In the genomic region with DNA sequence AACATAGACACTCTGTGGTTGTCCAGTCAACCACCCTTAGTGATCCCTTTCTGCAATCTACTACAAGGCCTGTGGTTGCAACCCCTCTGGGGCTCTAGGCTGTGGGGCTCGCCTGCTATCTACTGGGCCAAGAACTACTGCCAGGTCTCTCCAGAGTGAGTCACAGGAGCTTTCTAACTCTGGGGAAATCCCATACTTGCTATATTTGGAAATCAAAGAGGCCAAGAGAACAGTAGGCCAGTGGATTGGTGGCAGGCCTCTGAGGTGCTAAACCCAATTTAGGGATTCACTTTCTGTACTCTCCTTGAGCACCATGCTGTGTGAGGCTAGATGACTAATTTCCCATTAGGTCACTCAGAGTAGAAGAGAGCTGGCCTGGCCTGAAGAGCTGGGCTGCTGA, we compare ENCODE assay signal across 14 mouse cellular contexts. TPM values are rescaled to one million over a fixed set of nuclear protein-coding genes. Genes with fewer than 3 reads are reported as not detected.
A peak's percentile ranks its signal among the peaks of the same experiment; 100 is the strongest.
DNase-seq lines count a peak whose midpoint lies in the region; ATAC-seq lines count a peak whose summit lies in the region.
"Had no signal": no experiment of that assay in that cellular context is flagged by ENCODE, and none has a peak within 500 bp of the region (broad histone marks: within the 10 kb centered on the region; RNA-seq: fewer than 3 reads in every experiment).

No protein-coding gene starts in this region.

- H3K4me2 ChIP-seq in heart, embryonic 11.5 days: no peak overlapping the region
- H3K4me2 ChIP-seq: forebrain, embryonic 15.5 days; limb, embryonic 13.5 days had no signal

- WGBS in heart, embryonic 11.5 days (ENCODE audit: insufficient replicate concordance): 46% methylated on average over 1 of the region's 1 CpGs

- intact Hi-C loops in heart, postnatal 10 days (cut with DNase I): no loop called here

- no peak overlapping the region for H3K27ac ChIP-seq in heart, embryonic 11.5 days (ENCODE audit: low read depth, low read length)
- H3K27ac ChIP-seq: forebrain, embryonic 15.5 days; heart, adult 2 months; limb, embryonic 13.5 days had no signal

- H3K9me3 ChIP-seq in heart, embryonic 11.5 days (replicated peaks; ENCODE audit: control insufficient read depth, low read length): no peaks in the 10 kb centered on the region
- H3K9me3 ChIP-seq: forebrain, embryonic 15.5 days; limb, embryonic 13.5 days had no signal

- H3K4me3 ChIP-seq in heart, embryonic 11.5 days (ENCODE audit: low read depth, low read length): no peak overlapping the region
- H3K4me3 ChIP-seq: forebrain, embryonic 15.5 days; heart, adult 2 months; limb, embryonic 13.5 days had no signal

- H3K9ac ChIP-seq in heart, embryonic 11.5 days (ENCODE audit: low read depth, low read length): no peak overlapping the region
- H3K9ac ChIP-seq: forebrain, embryonic 15.5 days; limb, embryonic 13.5 days had no signal

- no peaks in the 10 kb centered on the region for H3K36me3 ChIP-seq in heart, embryonic 11.5 days (ENCODE audit: control insufficient read depth, insufficient read depth, low read length)

- peak; percentile 89 for DNase-seq in heart, adult 11 months
- peak; percentile 34 for DNase-seq in MN1 (ENCODE audit: low spot score)
- peak; percentile 65 to 68 for DNase-seq in adrenal gland, postnatal 36 days
- DNase-seq in heart, postnatal 10 days: peak; percentile 42 to 55
- no peak for DNase-seq in layer of hippocampus, postnatal 25 days (ENCODE audit: extremely low spot score in 1 of 2, low spot score in 1 of 2)
- DNase-seq in kidney, postnatal 36 days: no peak
- DNase-seq: cerebellum, postnatal 36 days; lung, adult 2 months; right cerebral cortex, postnatal 14 days; thymus, adult 2 months had no signal

- H3K27me3 ChIP-seq in heart, embryonic 11.5 days (ENCODE audit: control insufficient read depth, insufficient read depth, low read length): no peaks in the 10 kb centered on the region
- H3K27me3 ChIP-seq: forebrain, embryonic 15.5 days; limb, embryonic 13.5 days had no signal

- no peak for ATAC-seq in heart, embryonic 11.5 days (replicated peaks; ENCODE audit: insufficient number of reproducible peaks, low FRiP score, low TSS enrichment)
- ATAC-seq: forebrain, embryonic 15.5 days had no signal

- H3K4me1 ChIP-seq in heart, embryonic 11.5 days (ENCODE audit: control insufficient read depth, insufficient read depth, low read length): peaks cover 12% of the 10 kb centered on the region
- H3K4me1 ChIP-seq: forebrain, embryonic 15.5 days; limb, embryonic 13.5 days had no signal

RNA-seq across cellular contexts. Expression of a gene that starts 38.0 kb away (rescaled TPM):
- polyA plus RNA-seq in heart, embryonic 11.5 days (2014; fragmentation: Nextera tagmentation; extraction: Ambion mirVana): 52.7 and 56.2 TPM in 2 replicates
- total RNA-seq in adrenal gland, postnatal 36 days (2021): 10 to 100 TPM; 65.9 to 67.1 TPM
- 10 to 100 TPM; 41.2 to 44.4 TPM for total RNA-seq in heart, postnatal 10 days (2021)
- 10 to 100 TPM; 33.3 to 35.3 TPM for total RNA-seq in layer of hippocampus, postnatal 25 days (2021)

RNA-seq across cellular contexts. Expression of a gene that starts 38.1 kb away (rescaled TPM):
- polyA plus RNA-seq in heart, embryonic 11.5 days (2014; fragmentation: Nextera tagmentation; extraction: Ambion mirVana): 9.1 and 11.6 TPM in 2 replicates
- 100 to 1,000 TPM; 326 to 473 TPM for total RNA-seq in adrenal gland, postnatal 36 days (2021)
- 1 to 10 TPM; 3.5 to 3.7 TPM for total RNA-seq in heart, postnatal 10 days (2021)
- total RNA-seq in layer of hippocampus, postnatal 25 days (2021): 1 to 10 TPM; 6.0 to 6.8 TPM

Comparison
In these comparisons a context has a peak if more than half of its experiments do, and no peak if none do; other contexts are left out.
1. DNase-seq: peak in heart, adult 11 months (single experiment), MN1 (single experiment), adrenal gland, postnatal 36 days (2 of 2) and heart, postnatal 10 days (2 of 2); none in layer of hippocampus, postnatal 25 days (0 of 2) and kidney, postnatal 36 days (0 of 2).
2. RNA of a gene that starts 38.1 kb away (total RNA-seq): 326 to 473 TPM in adrenal gland, postnatal 36 days; 6.0 to 6.8 TPM in layer of hippocampus, postnatal 25 days and 3.5 to 3.7 TPM in heart, postnatal 10 days; every median in the first group is over 10 times any median in the second.